Mouse (Mus musculus): Measurements from ENCODE around the gene Enho. TPM values are rescaled to one million over a fixed set of nuclear protein-coding genes. Genes with fewer than 3 reads are reported as not detected.

The Enho gene
- polyA plus RNA-seq, 1 experiment from 2014 or later: 4.7 TPM

Other genes with a start within 250 kb of the Enho start
- 3.7 and 6.6 TPM in 2 replicates for gene Kif24, start 175.4 kb downstream of the Enho start, polyA plus RNA-seq (2014; fragmentation: Nextera tagmentation; extraction: Ambion mirVana)
- 45.0 and 46.4 TPM in 2 replicates for gene Nudt2, start 175.2 kb downstream of the Enho start, polyA plus RNA-seq (2014; fragmentation: Nextera tagmentation; extraction: Ambion mirVana)
- gene AI464131, start 137.2 kb downstream of the Enho start, polyA plus RNA-seq (2014; fragmentation: Nextera tagmentation; extraction: Ambion mirVana): 2.9 and 3.2 TPM in 2 replicates
- not detected in 2 replicates for gene 1110017D15Rik, start 123.0 kb downstream of the Enho start, polyA plus RNA-seq (2014; fragmentation: Nextera tagmentation; extraction: Ambion mirVana)
- gene Fam219a, start 70.8 kb downstream of the Enho start, polyA plus RNA-seq (2014; fragmentation: Nextera tagmentation; extraction: Ambion mirVana): 1.5 and 1.8 TPM in 2 replicates
- gene Dnaic1, start 70.5 kb downstream of the Enho start, polyA plus RNA-seq (2014; fragmentation: Nextera tagmentation; extraction: Ambion mirVana): 1.2 TPM in 2 replicates
- 4.1 and 4.3 TPM in 2 replicates for gene Cntfr, start 56.8 kb upstream of the Enho start, polyA plus RNA-seq (2014; fragmentation: Nextera tagmentation; extraction: Ambion mirVana)
- gene Il11ra1, start 59.7 kb upstream of the Enho start, polyA plus RNA-seq (2014; fragmentation: Nextera tagmentation; extraction: Ambion mirVana): 128 and 137 TPM in 2 replicates
- gene Rpp25l, start 73.2 kb upstream of the Enho start, polyA plus RNA-seq (2014; fragmentation: Nextera tagmentation; extraction: Ambion mirVana): 50.2 and 51.6 TPM in 2 replicates
- gene Dctn3, start 82.8 kb upstream of the Enho start, polyA plus RNA-seq (2014; fragmentation: Nextera tagmentation; extraction: Ambion mirVana): 120 and 126 TPM in 2 replicates
- not detected in 2 replicates for gene Arid3c, start 90.8 kb upstream of the Enho start, polyA plus RNA-seq (2014; fragmentation: Nextera tagmentation; extraction: Ambion mirVana)
- gene Galt, start 114.9 kb upstream of the Enho start, polyA plus RNA-seq (2014; fragmentation: Nextera tagmentation; extraction: Ambion mirVana): 63.1 and 65.1 TPM in 2 replicates
- gene Sigmar1, start 115.8 kb upstream of the Enho start, polyA plus RNA-seq (2014; fragmentation: Nextera tagmentation; extraction: Ambion mirVana): 69.9 and 76.8 TPM in 2 replicates
- gene Ccl27a, start 133.9 kb upstream of the Enho start, polyA plus RNA-seq (2014; fragmentation: Nextera tagmentation; extraction: Ambion mirVana): 42.6 and 42.7 TPM in 2 replicates